ENCODE assay signal across 15 mouse cellular contexts in the genomic region with DNA sequence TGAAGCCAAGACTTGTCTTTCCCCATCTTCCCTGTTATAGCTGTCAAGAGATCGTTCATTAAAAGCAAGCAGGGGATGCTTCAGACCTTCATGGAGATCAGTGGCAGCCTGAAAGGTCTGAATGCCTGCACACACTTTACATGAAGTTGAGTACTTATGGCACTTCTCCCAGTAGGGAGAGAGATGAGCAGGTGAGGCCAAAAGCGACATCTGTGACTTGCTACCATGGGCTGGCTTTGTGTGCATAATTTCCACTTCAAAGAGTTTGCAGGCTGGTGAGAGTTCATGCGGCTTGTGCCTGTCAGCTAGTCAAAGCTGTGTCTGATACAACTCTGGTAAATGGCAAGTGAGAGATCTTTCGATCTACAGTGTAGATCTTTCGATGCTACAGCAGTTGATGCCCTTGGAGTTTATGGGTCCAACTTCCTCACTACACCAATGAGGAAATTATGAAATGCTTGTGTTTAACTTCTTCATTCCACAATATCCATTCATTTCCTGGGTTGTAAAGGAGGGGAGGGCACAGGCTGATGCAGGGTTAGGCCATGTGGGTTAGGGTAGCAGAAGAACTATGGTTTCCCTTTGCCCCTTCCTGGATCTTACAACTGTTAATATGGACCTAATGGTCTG.
DNase-seq lines count a peak whose midpoint lies in the region; ATAC-seq and TF ChIP-seq lines count a peak whose summit lies in the region.
"Had no signal": no experiment of that assay in that cellular context is flagged by ENCODE, and none has a peak within 500 bp of the region (broad histone marks: within the 10 kb centered on the region; RNA-seq: fewer than 3 reads in every experiment).

No protein-coding gene starts in this region.

- 53% methylated on average over 5 of the region's 5 CpGs for WGBS in midbrain, embryonic 14.5 days
- WGBS in midbrain, embryonic 13.5 days = 68% methylated on average over 5 of the region's 5 CpGs
- WGBS in cerebellum, adult 2 months = 10% methylated on average over 5 of the region's 5 CpGs
- WGBS in lung, postnatal 0 days = 60% methylated on average over 5 of the region's 5 CpGs

- no peak overlapping the region for H3K4me3 ChIP-seq in midbrain, embryonic 14.5 days (replicated peaks; ENCODE audit: low read depth, low read length)
- H3K4me3 ChIP-seq in midbrain, embryonic 13.5 days (replicated peaks) = no peak overlapping the region
- no peak overlapping the region for H3K4me3 ChIP-seq in cerebellum, adult 2 months (replicated peaks; ENCODE audit: insufficient read depth, low read depth, low read length)
- no peak overlapping the region for H3K4me3 ChIP-seq in lung, postnatal 0 days (ENCODE audit: low read depth, low read length)
- H3K4me3 ChIP-seq: heart, embryonic 10.5 days; limb, embryonic 15.5 days; megakaryocyte, embryonic 14.5 days had no signal

- no peaks in the 10 kb centered on the region for H3K27me3 ChIP-seq in midbrain, embryonic 14.5 days (ENCODE audit: control insufficient read depth, insufficient read depth, low read length)
- no peaks in the 10 kb centered on the region for H3K27me3 ChIP-seq in midbrain, embryonic 13.5 days
- no peaks in the 10 kb centered on the region for H3K27me3 ChIP-seq in cerebellum, adult 2 months (ENCODE audit: control insufficient read depth, insufficient read depth, low read length)
- H3K27me3 ChIP-seq in lung, postnatal 0 days (replicated peaks; ENCODE audit: insufficient read depth, low read length) = no peaks in the 10 kb centered on the region
- H3K27me3 ChIP-seq: limb, embryonic 15.5 days; megakaryocyte, embryonic 14.5 days had no signal

- DNase-seq in midbrain, embryonic 14.5 days = peak; percentile 33
- peak; percentile 77 to 92 for DNase-seq in cerebellum, adult 2 months
- peak; percentile 24 for DNase-seq in thymus, postnatal 25 days
- DNase-seq in lung, postnatal 0 days (ENCODE audit: low spot score) = no peak
- DNase-seq in heart, postnatal 4 days = no peak
- DNase-seq in heart, adult 9 months (ENCODE audit: low spot score in 2 of 2) = no peak
- DNase-seq: adrenal gland, postnatal 36 days; kidney, adult 2 months; spleen, adult 18-20 months had no signal

- H3K36me3 ChIP-seq in midbrain, embryonic 14.5 days (ENCODE audit: control insufficient read depth, insufficient read depth, low read length) = no peaks in the 10 kb centered on the region
- no peaks in the 10 kb centered on the region for H3K36me3 ChIP-seq in midbrain, embryonic 13.5 days
- H3K36me3 ChIP-seq in lung, postnatal 0 days (ENCODE audit: insufficient read depth, low read length) = no peaks in the 10 kb centered on the region
- H3K36me3 ChIP-seq: heart, embryonic 10.5 days; limb, embryonic 15.5 days had no signal

- H3K4me2 ChIP-seq in midbrain, embryonic 14.5 days (ENCODE audit: low read length) = no peak overlapping the region
- no peak overlapping the region for H3K4me2 ChIP-seq in midbrain, embryonic 13.5 days (replicated peaks)
- no peak overlapping the region for H3K4me2 ChIP-seq in lung, postnatal 0 days (replicated peaks; ENCODE audit: low read depth, low read length)
- H3K4me2 ChIP-seq: limb, embryonic 15.5 days; lung, embryonic 14.5 days had no signal

- H3K9me3 ChIP-seq in midbrain, embryonic 14.5 days (ENCODE audit: control insufficient read depth, low read length) = no peaks in the 10 kb centered on the region
- no peaks in the 10 kb centered on the region for H3K9me3 ChIP-seq in midbrain, embryonic 13.5 days
- no peaks in the 10 kb centered on the region for H3K9me3 ChIP-seq in lung, postnatal 0 days (ENCODE audit: low read length)
- H3K9me3 ChIP-seq: heart, embryonic 10.5 days; limb, embryonic 15.5 days; megakaryocyte, embryonic 14.5 days had no signal

- H3K4me1 ChIP-seq in midbrain, embryonic 14.5 days (ENCODE audit: control insufficient read depth, insufficient read depth, low read length) = no peaks in the 10 kb centered on the region
- H3K4me1 ChIP-seq in midbrain, embryonic 13.5 days (replicated peaks) = 0 out of 2 replicates have a peak, but pooled peaks cover 6% of the 10 kb centered on the region
- peaks cover 26% of the 10 kb centered on the region; the same call in 1 of the 2 replicates for H3K4me1 ChIP-seq in cerebellum, adult 2 months (ENCODE audit: control insufficient read depth, insufficient read depth, low read length)
- H3K4me1 ChIP-seq in lung, postnatal 0 days (ENCODE audit: insufficient read depth, low read depth, low read length) = no peaks in the 10 kb centered on the region
- H3K4me1 ChIP-seq: heart, embryonic 10.5 days; limb, embryonic 15.5 days; megakaryocyte, embryonic 14.5 days had no signal

- ATAC-seq in midbrain, embryonic 14.5 days (ENCODE audit: low FRiP score, low TSS enrichment) = no peak
- ATAC-seq in midbrain, embryonic 13.5 days = no peak
- peak; percentile 36 to 53; a peak in 3 of 4 replicates for ATAC-seq in hematopoietic stem cell, adult 5-6 weeks (replicated peaks in 1 of 2; ENCODE audit: insufficient read depth in 1 of 2, low FRiP score in 2 of 2, low TSS enrichment in 1 of 2, low read depth in 1 of 2, poor library complexity in 2 of 2, severe bottlenecking in 2 of 2)
- no peak for ATAC-seq in lung, postnatal 0 days

- no peak overlapping the region for H3K27ac ChIP-seq in midbrain, embryonic 14.5 days (replicated peaks; ENCODE audit: low read depth, low read length)
- no peak overlapping the region for H3K27ac ChIP-seq in midbrain, embryonic 13.5 days
- H3K27ac ChIP-seq in cerebellum, adult 2 months (ENCODE audit: insufficient read depth, low read length) = peak overlapping the region; percentile 42; the same call in 1 of the 2 replicates
- H3K27ac ChIP-seq in lung, postnatal 0 days (ENCODE audit: low read length) = no peak overlapping the region
- H3K27ac ChIP-seq: heart, embryonic 10.5 days; limb, embryonic 15.5 days had no signal

- no peak for TF ChIP-seq EP300 in lung, postnatal 0 days (IDR thresholded peaks at IDR 0.05)

- no peak for TF ChIP-seq POLR2A in cerebellum, adult 2 months (IDR thresholded peaks at IDR 0.05; ENCODE audit: borderline replicate concordance, insufficient read depth, low read length)

- no peak overlapping the region for H3K9ac ChIP-seq in midbrain, embryonic 14.5 days (replicated peaks; ENCODE audit: low read length)
- H3K9ac ChIP-seq in midbrain, embryonic 13.5 days (replicated peaks) = no peak overlapping the region
- no peak overlapping the region for H3K9ac ChIP-seq in lung, postnatal 0 days (replicated peaks; ENCODE audit: low read depth)
- H3K9ac ChIP-seq: limb, embryonic 15.5 days; lung, embryonic 14.5 days had no signal

- no peak for TF ChIP-seq CTCF in cerebellum, adult 2 months (IDR thresholded peaks at IDR 0.05; ENCODE audit: borderline replicate concordance, insufficient read depth, low read depth, low read length)
- TF ChIP-seq CTCF in lung, postnatal 0 days (IDR thresholded peaks at IDR 0.05) = no peak

Comparison
In these comparisons a context has a peak if more than half of its experiments do, and no peak if none do; other contexts are left out.
1. ATAC-seq: peak in hematopoietic stem cell, adult 5-6 weeks (2 of 2); none in midbrain, embryonic 14.5 days (single experiment), midbrain, embryonic 13.5 days (single experiment) and lung, postnatal 0 days (single experiment).
2. DNase-seq: peak in midbrain, embryonic 14.5 days (single experiment), cerebellum, adult 2 months (2 of 2) and thymus, postnatal 25 days (single experiment); none in lung, postnatal 0 days (single experiment), heart, postnatal 4 days (single experiment) and heart, adult 9 months (0 of 2).